Mouse (Mus musculus): ENCODE data around the gene Myog. TPM values are rescaled to one million over a fixed set of nuclear protein-coding genes. Genes with fewer than 3 reads are reported as not detected.

Gene Myog
- polyA plus RNA-seq, 1 experiment from 2014 or later = not detected

- ATAC-seq (ENCODE audit: low FRiP score, low read depth) = peak; percentile 12; the same call in 1 of the 2 replicates
- Histone ChIP-seq H3K9me3 (no peaks in the 10 kb centered on the region), H3K4me2 (no peak overlapping the region), H3K9ac (no peak overlapping the region), H3K27me3 (no peaks in the 10 kb centered on the region), H3K27ac (replicated peaks) (no peak overlapping the region), H3K4me1 (replicated peaks) (peaks cover 11% of the 10 kb centered on the region), H3K36me3 (no peaks in the 10 kb centered on the region), H3K4me3 (no peak overlapping the region)
- 86% methylated on average over 10 of the region's 10 CpGs for WGBS
Measured at GRCm38 (mm10) chr1:134333371-134334110, 43.8 kb downstream of the Myog start.

GRCm38 (mm10) chr1:134334111-134334827, 44.5 kb downstream of the Myog start:
- no peak overlapping the region for H3K4me3 ChIP-seq
- no peak overlapping the region for H3K4me2 ChIP-seq
- peaks cover 11% of the 10 kb centered on the region for H3K4me1 ChIP-seq (replicated peaks)
- no peaks in the 10 kb centered on the region for H3K36me3 ChIP-seq
- H3K9me3 ChIP-seq = no peaks in the 10 kb centered on the region
- no peak overlapping the region for H3K27ac ChIP-seq (replicated peaks)
- no peak for ATAC-seq (ENCODE audit: low FRiP score, low read depth)
- H3K9ac ChIP-seq = no peak overlapping the region
- H3K27me3 ChIP-seq = no peaks in the 10 kb centered on the region
- 82% methylated on average over 7 of the region's 7 CpGs for WGBS

GRCm38 (mm10) chr1:134335211-134335923, 45.6 kb downstream of the Myog start:
- H3K9ac ChIP-seq = no peak overlapping the region
- 80% methylated on average over 13 of the region's 13 CpGs for WGBS
- H3K27me3 ChIP-seq = no peaks in the 10 kb centered on the region
- peaks cover 11% of the 10 kb centered on the region for H3K4me1 ChIP-seq (replicated peaks)
- no peak overlapping the region for H3K4me2 ChIP-seq
- no peak for ATAC-seq (ENCODE audit: low FRiP score, low read depth)
- no peaks in the 10 kb centered on the region for H3K36me3 ChIP-seq
- no peak overlapping the region for H3K4me3 ChIP-seq
- H3K9me3 ChIP-seq = no peaks in the 10 kb centered on the region
- H3K27ac ChIP-seq (replicated peaks) = no peak overlapping the region

- H3K4me3 ChIP-seq = no peak overlapping the region
- H3K27me3 ChIP-seq = no peaks in the 10 kb centered on the region
- ATAC-seq (ENCODE audit: low FRiP score, low read depth) = no peak
- H3K27ac ChIP-seq (replicated peaks) = no peak overlapping the region
- no peak overlapping the region for H3K4me2 ChIP-seq
- 86% methylated on average over 12 of the region's 12 CpGs for WGBS
- peaks cover 11% of the 10 kb centered on the region for H3K4me1 ChIP-seq (replicated peaks)
- H3K9ac ChIP-seq = no peak overlapping the region
- no peaks in the 10 kb centered on the region for H3K36me3 ChIP-seq
- no peaks in the 10 kb centered on the region for H3K9me3 ChIP-seq
Measured at GRCm38 (mm10) chr1:134335924-134336810, 46.4 kb downstream of the Myog start.

- Histone ChIP-seq H3K4me3 (no peak overlapping the region), H3K27ac (replicated peaks) (no peak overlapping the region), H3K4me2 (no peak overlapping the region), H3K9me3 (no peaks in the 10 kb centered on the region), H3K36me3 (no peaks in the 10 kb centered on the region), H3K27me3 (no peaks in the 10 kb centered on the region), H3K9ac (no peak overlapping the region), H3K4me1 (replicated peaks) (peaks cover 15% of the 10 kb centered on the region)
- ATAC-seq (ENCODE audit: low FRiP score, low read depth) = no peak
- WGBS = 85% methylated on average over 11 of the region's 11 CpGs
Measured at GRCm38 (mm10) chr1:134336958-134337710, 47.3 kb downstream of the Myog start.

- Histone ChIP-seq H3K27ac (replicated peaks) (no peak overlapping the region), H3K9me3 (no peaks in the 10 kb centered on the region), H3K36me3 (no peaks in the 10 kb centered on the region), H3K4me3 (no peak overlapping the region), H3K4me1 (replicated peaks) (peaks cover 25% of the 10 kb centered on the region), H3K4me2 (no peak overlapping the region), H3K9ac (no peak overlapping the region), H3K27me3 (no peaks in the 10 kb centered on the region)
- no peak for ATAC-seq (ENCODE audit: low FRiP score, low read depth)
- WGBS = 92% methylated on average over 7 of the region's 7 CpGs
Measured at GRCm38 (mm10) chr1:134339162-134339561, 49.4 kb downstream of the Myog start.

GRCm38 (mm10) chr1:134339757-134340619, 50.2 kb downstream of the Myog start:
- Histone ChIP-seq H3K4me2 (no peak overlapping the region), H3K27ac (replicated peaks) (no peak overlapping the region), H3K9ac (no peak overlapping the region), H3K9me3 (no peaks in the 10 kb centered on the region), H3K4me3 (no peak overlapping the region), H3K4me1 (replicated peaks) (peaks cover 32% of the 10 kb centered on the region), H3K27me3 (no peaks in the 10 kb centered on the region), H3K36me3 (no peaks in the 10 kb centered on the region)
- WGBS = 92% methylated on average over 18 of the region's 18 CpGs
- no peak for ATAC-seq (ENCODE audit: low FRiP score, low read depth)

- 79% methylated on average over 5 of the region's 5 CpGs for WGBS
- Histone ChIP-seq H3K4me2 (peak overlapping the region; percentile 79; the same call in 1 of the 2 replicates), H3K27me3 (no peaks in the 10 kb centered on the region)
Measured at GRCm38 (mm10) chr1:134341641-134342277, 52.0 kb downstream of the Myog start.

More at GRCm38 (mm10) chr1:134341641-134342277, 52.0 kb downstream of the Myog start:
- H3K27ac ChIP-seq (replicated peaks) = no peak overlapping the region
- H3K4me1 ChIP-seq (replicated peaks) = peaks cover 34% of the 10 kb centered on the region
- H3K36me3 ChIP-seq = peaks cover 10% of the 10 kb centered on the region
- no peaks in the 10 kb centered on the region for H3K9me3 ChIP-seq
- H3K4me3 ChIP-seq = no peak overlapping the region
- no peak overlapping the region for H3K9ac ChIP-seq
- ATAC-seq (ENCODE audit: low FRiP score, low read depth) = no peak
